Mouse (Mus musculus) embryonic fibroblast, embryonic 13.5 days (primary cell): ENCODE results near the gene Tex26. TPM values are rescaled to one million over a fixed set of nuclear protein-coding genes. Genes with fewer than 3 reads are reported as not detected.

Source experiments
- H3K27ac ChIP-seq: 2 replicates; pipeline ENCODE4 v1.5.1; 2012; ENCODE audit warnings: low read length, control low read depth, inconsistent platforms; ENCODE audit not compliant: insufficient read depth
- H3K4me1 ChIP-seq: 2 replicates; pipeline ENCODE4 v1.6.1; 2011; ENCODE audit warnings: low read length; ENCODE audit not compliant: control insufficient read depth, insufficient read depth
- H3K4me3 ChIP-seq: 2 replicates; pipeline ENCODE4 v1.5.1; 2011; ENCODE audit warnings: mild to moderate bottlenecking, control low read depth, low read length; ENCODE audit not compliant: insufficient read depth
- CTCF ChIP-seq: IDR thresholded peaks from 2 replicates; pipeline ENCODE4 v1.5.1; 2011; ENCODE audit warnings: mild to moderate bottlenecking, control low read depth, low read length, moderate library complexity, borderline replicate concordance; ENCODE audit not compliant: insufficient read depth
- POLR2A ChIP-seq: IDR thresholded peaks from 2 replicates; pipeline ENCODE4 v1.6.1; 2011; ENCODE audit warnings: low read depth, mild to moderate bottlenecking, control low read depth, low read length, moderate library complexity
- polyA plus RNA-seq: library from polyadenylated mRNA; stranded (reverse); fragments of >200 nt; gene quantifications from 2 replicates; pipeline ENCODE4 v1.2.4, GENCODE M21; 2011; ENCODE audit warnings: low read depth; ENCODE audit not compliant: missing spikeins, insufficient read length

The Tex26 gene
- polyA plus RNA-seq, 1 experiment, result 1.6 TPM

DNA sequence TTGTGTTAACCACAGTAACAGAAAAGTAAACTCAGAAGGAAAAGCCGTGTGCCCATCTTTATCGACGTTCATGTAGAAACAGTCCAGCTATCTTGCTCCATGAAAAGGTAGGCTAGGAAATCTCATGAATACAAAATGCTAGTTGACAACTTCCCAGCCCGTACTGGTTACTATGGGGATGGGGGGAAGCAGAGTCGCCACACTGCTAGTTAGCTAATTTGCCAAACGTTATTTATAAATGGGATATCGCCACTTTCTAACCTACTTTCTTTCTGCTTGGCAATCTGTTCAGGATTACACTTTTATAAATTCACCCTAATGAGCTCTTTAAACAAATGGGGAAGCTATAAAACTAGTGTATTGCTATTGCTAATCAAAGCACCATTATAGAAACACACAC is 42.5 kb downstream of the Tex26 start:
- Histone ChIP-seq H3K27ac (no peak overlapping the region), H3K4me1 (no peaks in the 10 kb centered on the region), H3K4me3 (no peak overlapping the region)
- TF ChIP-seq POLR2A (no peak), CTCF (no peak)

DNA sequence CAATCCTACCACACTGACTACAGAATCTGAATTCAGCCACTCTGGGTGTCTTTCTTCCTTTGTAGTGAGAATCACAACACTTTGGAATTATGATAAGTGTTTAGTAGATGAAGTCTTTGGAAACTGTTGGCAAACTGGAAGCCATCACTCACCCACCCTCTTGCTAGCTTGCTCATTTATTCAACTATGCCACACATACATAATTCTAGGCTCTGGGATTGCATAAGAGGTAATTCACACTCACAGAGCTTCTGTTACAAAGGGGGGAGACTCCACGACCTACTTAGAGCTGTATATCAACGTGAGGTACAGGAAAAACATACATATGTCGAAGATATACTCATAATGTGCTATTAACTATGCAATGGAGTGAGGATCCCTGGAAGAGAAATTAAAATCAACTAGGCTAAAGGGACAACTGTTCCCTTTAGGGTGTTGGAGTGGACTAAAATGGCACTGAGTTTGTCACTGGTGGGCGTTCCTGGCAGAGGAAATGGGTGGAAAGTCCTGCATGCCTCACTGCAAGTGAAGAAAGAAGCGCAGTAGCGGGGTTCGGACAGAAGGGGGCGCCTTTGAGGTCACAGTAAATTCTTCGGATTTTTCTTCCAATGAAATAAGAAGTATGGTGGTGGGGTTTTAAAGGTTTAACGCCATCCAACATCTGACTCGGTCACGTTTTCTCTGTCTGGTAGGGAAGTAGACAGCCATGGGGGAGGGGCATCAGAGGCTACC is 44.0 kb downstream of the Tex26 start:
- Histone ChIP-seq H3K4me1 (no peaks in the 10 kb centered on the region), H3K27ac (no peak overlapping the region), H3K4me3 (no peak overlapping the region)
- no peak for TF ChIP-seq POLR2A
- no peak for TF ChIP-seq CTCF

DNA sequence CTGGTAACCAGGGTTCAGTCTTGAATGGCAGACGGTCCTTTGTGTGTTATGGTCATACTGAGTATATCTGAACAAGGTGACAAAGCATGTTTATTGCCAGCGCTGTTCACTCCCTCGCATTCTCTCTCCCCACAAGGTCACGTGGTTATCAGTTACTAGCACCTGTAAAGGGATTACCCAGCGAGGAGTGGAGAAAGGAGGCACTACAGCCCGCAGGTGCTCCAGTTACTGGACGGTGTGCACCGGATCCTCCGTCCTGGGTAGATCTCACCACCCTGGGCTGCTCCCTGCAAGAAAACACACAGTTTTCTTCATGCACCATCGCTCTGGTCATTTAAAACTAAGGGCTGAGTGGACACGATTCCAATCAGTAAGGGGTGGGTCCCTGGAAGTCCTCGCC is 44.8 kb downstream of the Tex26 start:
- H3K4me1 ChIP-seq, result no peaks in the 10 kb centered on the region
- TF ChIP-seq CTCF (no peak), POLR2A (no peak)
- H3K27ac ChIP-seq, result no peak overlapping the region
- H3K4me3 ChIP-seq, result no peak overlapping the region

DNA sequence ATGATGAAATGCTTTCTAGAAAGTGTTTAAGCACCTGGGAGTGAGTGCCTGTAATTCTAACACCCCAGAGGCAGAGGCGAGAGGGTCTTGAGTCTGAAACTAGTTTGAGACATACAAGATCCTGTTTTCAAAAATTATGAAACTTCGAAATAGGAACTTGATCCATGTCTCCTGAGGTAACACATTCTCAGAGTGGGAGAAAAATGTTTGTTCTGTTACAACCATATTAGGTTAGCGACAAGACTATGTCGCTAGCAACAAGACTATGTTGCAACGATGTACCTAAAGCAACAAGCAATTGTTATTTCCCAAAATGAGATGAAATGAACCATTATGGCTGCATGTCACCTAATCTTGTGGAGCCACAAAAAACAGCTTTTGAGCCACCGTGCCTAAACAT is 46.0 kb downstream of the Tex26 start:
- no peak overlapping the region for H3K27ac ChIP-seq
- no peaks in the 10 kb centered on the region for H3K4me1 ChIP-seq
- TF ChIP-seq CTCF (no peak), POLR2A (no peak)
- no peak overlapping the region for H3K4me3 ChIP-seq

DNA sequence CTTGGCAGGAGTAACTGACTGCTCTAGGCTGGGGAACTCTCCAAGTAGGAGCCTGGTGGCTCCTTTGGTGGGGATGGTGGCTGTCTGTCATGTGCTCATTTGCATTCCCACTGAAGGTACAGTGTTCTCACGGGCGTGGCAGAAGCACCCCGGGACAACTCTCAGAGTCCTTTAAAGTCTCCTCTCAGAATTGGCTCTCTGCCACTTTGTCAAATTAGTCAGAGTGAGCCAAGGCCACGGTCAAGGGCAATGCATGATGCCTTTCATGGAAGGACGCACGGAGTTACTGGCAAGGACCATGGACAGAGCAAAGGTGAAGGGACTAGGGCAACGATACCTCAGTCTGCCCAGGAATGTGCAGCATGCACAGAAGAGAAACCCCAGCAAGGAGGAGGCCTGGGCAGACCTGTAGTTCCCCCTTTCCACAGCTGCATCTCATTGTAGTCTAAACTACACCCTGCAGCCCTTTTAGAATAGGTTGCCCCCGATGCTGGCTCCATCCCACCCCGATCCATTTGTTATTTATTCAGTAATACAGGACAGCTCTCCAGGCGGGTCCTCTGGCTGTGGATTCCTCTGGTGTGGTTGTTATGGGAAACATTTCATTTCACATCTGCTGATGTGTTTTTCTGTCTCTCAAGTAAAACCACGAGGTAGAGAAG is 49.0 kb downstream of the Tex26 start:
- Histone ChIP-seq H3K4me1 (no peaks in the 10 kb centered on the region), H3K27ac (no peak overlapping the region), H3K4me3 (no peak overlapping the region)
- TF ChIP-seq POLR2A, result no peak
- TF ChIP-seq CTCF, result no peak

DNA sequence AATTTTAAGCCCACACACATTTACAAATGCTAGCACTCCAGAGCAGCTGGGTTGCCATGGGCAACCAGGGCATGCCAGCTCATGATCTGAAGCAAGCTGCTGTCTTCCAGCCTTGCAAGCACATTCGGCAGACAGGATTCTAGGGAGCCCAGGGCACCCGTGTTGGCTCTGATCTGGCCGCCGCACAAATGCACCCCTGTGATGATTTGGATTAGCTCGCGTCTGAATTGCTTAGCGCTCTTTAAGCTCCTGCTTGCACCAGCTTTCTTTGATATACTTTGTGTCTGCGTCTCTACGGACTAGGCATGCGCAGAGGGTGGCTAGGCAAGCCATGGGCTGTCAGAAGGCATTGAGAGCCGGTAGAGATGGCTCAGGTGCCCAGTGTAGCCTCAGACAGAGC is 49.7 kb downstream of the Tex26 start:
- no peak overlapping the region for H3K27ac ChIP-seq
- no peaks in the 10 kb centered on the region for H3K4me1 ChIP-seq
- no peak for TF ChIP-seq POLR2A
- TF ChIP-seq CTCF, result no peak

DNA sequence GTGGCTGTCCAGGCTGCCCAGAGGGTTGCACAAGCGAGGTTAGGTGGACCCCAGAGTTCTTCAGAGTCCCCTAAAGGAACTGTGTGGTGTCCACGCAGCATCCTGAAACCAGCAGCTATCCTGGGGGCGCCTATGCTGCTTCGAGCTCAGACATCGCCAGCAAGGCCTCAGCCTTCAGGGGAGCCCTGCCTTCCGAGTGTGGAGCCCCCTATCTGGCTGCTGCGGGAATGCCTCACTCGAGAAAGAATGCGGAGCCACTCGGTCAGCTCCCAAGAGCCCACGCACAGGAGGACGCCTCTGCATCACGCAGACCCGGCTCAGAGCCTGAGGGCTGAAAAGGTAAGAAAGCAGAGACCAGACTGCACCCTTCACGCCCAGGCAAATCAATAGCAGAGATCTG is 50.8 kb downstream of the Tex26 start:
- no peaks in the 10 kb centered on the region for H3K4me1 ChIP-seq
- no peak for TF ChIP-seq CTCF
- TF ChIP-seq POLR2A, result no peak
- no peak overlapping the region for H3K4me3 ChIP-seq
- H3K27ac ChIP-seq, result no peak overlapping the region

More for the DNA sequence above, 49.7 kb downstream of the Tex26 start:
- H3K4me3 ChIP-seq, result no peak overlapping the region

DNA sequence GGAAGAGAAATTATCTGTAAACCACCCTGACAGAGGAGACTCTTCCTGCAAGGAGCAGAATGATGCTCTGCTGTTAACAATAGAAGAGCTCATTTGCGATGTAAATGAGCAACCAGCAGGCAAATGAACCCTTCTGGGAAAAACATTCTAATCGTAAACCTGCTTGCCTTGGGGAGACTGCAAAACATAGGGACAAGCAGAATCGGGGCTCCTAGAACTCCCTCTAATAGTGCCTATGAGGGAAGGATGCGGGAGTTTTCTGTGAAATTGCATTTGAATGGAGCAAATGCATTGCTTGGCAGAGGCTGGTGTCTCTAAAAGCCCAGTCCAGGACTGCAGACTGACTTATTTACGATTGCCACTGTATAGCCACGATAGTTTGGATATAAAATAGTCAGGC is 56.2 kb downstream of the Tex26 start:
- Histone ChIP-seq H3K4me1 (no peaks in the 10 kb centered on the region), H3K27ac (no peak overlapping the region), H3K4me3 (no peak overlapping the region)
- TF ChIP-seq CTCF, result no peak
- no peak for TF ChIP-seq POLR2A

DNA sequence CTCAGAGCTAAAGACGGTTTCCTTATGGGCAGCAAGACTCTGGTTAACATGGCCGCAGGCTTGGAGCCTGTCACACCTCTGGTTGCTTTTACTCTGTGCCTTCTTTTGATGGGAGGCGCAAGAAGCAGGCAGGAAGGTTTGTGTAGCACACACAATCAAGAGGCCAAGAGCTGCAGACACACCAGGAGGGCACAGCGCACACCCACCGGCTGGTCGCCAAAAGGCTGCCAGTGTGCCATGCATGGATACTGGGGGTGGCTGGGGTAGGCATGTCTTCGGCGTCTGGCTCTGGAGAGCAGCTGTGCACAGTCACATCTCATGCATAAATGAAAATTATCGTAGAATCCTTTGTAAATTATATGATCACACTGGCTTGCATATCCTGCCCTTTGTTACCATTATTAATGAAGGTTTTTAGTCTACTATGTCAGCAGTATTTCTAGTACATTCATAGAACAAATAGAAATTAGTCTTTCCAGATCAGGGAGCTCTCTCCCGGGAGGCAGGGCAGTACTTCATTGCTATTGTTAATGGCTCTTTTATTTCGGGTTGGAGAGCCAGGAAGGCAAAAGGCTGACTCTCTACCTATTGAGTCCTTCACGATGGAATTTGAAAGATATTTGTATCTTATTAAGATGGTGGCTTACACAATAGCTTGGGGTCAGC is 57.1 kb downstream of the Tex26 start:
- TF ChIP-seq CTCF (no peak), POLR2A (no peak)
- no peak overlapping the region for H3K4me3 ChIP-seq

DNA sequence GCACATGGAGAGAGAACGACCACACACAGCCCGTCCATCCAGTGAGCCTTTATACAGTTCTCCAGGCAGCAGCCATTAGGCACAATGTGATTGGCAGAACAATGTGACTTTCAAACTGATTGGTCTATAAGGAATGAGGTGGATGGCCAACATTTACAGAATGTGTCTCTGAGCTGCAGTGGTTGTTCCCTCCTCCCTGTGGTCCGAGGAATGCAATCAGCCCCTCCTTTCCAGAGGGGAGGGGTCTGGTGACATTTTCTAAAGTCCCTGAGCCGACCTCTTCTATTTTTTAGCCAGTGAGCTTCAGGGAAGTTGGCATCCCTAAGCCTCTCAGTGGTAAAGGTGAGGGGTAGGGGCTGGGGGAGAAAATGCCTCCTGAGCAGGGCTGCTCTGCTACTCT is 60.5 kb downstream of the Tex26 start:
- H3K4me3 ChIP-seq, result no peak overlapping the region
- TF ChIP-seq POLR2A, result no peak
- no peak for TF ChIP-seq CTCF

More for the DNA sequence above, 57.1 kb downstream of the Tex26 start:
- Histone ChIP-seq H3K27ac (no peak overlapping the region), H3K4me1 (no peaks in the 10 kb centered on the region)

More for the DNA sequence above, 60.5 kb downstream of the Tex26 start:
- Histone ChIP-seq H3K4me1 (no peaks in the 10 kb centered on the region), H3K27ac (no peak overlapping the region)
